Mouse (Mus musculus) effector memory CD4-positive, alpha-beta T cell, adult 7 months (primary cell): Measurements from ENCODE around the gene Sult3a1. TPM values are rescaled to one million over a fixed set of nuclear protein-coding genes. Genes with fewer than 3 reads are reported as not detected.

Experiments used
- polyA plus RNA-seq: library from polyadenylated mRNA; unstranded; fragments of 100-300 nt; shearing (Covaris generic); gene quantifications from one replicate; pipeline ENCODE4 v1.2.1, GENCODE M21; 2017

Gene Sult3a1
- polyA plus RNA-seq: not detected

DNA sequence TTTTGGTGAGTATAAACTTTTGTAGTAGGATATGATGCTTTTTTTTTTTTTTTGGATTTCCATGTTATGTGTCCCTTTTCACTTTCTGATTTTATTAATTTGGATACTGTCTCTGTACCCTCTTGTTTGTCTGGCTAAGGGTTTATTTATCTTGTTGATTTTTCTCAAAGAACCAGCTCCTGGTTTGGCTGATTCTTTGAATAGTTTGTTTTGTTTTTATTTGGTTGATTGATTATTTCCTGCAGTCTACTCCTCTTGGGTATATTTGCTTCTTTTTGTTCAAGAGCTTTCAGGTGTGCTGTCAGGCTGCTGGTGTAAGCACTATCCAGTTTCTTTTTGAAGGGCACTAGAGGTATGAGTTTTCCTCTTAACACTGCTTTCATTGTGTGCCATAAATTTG, at the start of gene Sult3a1:
Sult3a1 (plus strand) TSS at position 301 of the 400 bp plus-strand sequence.

DNA sequence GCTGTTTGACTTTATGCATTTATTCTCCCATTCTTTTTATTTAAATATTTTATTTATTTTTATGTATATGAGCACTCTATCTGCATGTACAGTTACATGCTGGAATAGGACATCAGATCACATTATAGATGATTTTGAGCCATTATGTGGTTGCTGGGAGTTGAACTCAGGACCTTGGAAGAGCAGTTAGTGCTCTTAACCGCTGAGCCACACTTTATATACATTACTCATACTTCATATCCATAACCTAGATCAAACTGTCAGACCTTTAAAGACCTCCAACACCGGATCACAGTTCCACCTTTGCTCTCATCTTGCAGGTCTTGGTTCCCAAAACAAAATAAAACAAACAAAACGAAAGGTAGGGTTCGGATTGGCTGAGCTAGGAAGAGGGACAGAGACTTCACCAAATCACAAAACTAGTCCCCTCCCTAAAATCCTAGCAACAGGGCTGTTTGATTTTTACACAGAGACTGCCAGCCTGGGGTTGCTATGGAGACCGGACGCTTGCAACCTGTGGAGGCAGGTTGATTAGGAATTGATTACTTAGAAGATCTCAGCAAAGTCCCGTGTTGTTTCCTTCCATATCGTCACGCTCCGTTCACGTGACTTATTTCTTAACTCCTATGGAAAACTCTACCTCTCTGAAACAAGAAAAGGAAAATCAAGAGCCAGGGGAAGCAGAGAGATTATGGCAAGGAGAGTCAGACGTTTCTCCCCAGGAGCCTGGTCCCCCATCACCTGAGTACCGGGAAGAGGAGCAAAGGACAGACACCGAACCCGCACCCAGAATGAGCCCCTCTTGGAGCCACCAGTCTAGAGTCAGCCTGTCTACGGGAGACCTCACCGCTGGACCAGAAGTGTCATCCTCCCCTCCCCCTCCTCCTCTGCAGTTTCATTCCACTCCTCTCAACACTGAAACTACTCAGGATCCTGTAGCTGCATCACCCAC, 47.3 kb downstream of the Sult3a1 start, which contains the start of gene Rsph4a:
Rsph4a (plus strand) TSS at position 582 of the 952 bp plus-strand sequence.

Other genes starting within 250 kb of the Sult3a1 start
- gene Clvs2, start 233.0 kb upstream of the Sult3a1 start, polyA plus RNA-seq: 0.38 TPM
- gene Sult3a2, start 71.0 kb upstream of the Sult3a1 start, polyA plus RNA-seq: not detected
- gene Rsph4a, start 47.4 kb downstream of the Sult3a1 start, polyA plus RNA-seq: not detected
- 45.8 TPM for gene Zup1, start 93.5 kb downstream of the Sult3a1 start, polyA plus RNA-seq
- 110 TPM for gene Rwdd1, start 161.9 kb downstream of the Sult3a1 start, polyA plus RNA-seq
- gene Trappc3l, start 179.9 kb downstream of the Sult3a1 start, polyA plus RNA-seq: not detected
- gene Calhm4, start 186.6 kb downstream of the Sult3a1 start, polyA plus RNA-seq: not detected
- not detected for gene Calhm5, start 238.8 kb downstream of the Sult3a1 start, polyA plus RNA-seq